Mouse (Mus musculus) ES-Bruce4 (cell line): Measurements from ENCODE around the gene Lgsn. TPM values are rescaled to one million over a fixed set of nuclear protein-coding genes. Genes with fewer than 3 reads are reported as not detected.

Experiments used
- H3K27ac ChIP-seq: 2 replicates; pipeline ENCODE4 v1.5.1; 2012; ENCODE audit warnings: low read length, inconsistent platforms; ENCODE audit not compliant: insufficient read depth
- H3K27me3 ChIP-seq: 2 replicates; pipeline ENCODE4 v1.6.1; 2012; ENCODE audit warnings: mild to moderate bottlenecking, low read length, inconsistent platforms; ENCODE audit not compliant: control insufficient read depth, poor library complexity, insufficient read depth, severe bottlenecking
- H3K36me3 ChIP-seq: 2 replicates; pipeline ENCODE4 v1.6.1; 2012; ENCODE audit warnings: inconsistent platforms, mild to moderate bottlenecking, low read length, moderate library complexity; ENCODE audit not compliant: control insufficient read depth, poor library complexity, insufficient read depth, severe bottlenecking
- H3K4me1 ChIP-seq: one replicate; pipeline ENCODE4 v1.8.1; 2011; ENCODE audit warnings: low read length; ENCODE audit not compliant: control insufficient read depth, insufficient read depth
- H3K4me3 ChIP-seq: 2 replicates; pipeline ENCODE4 v1.5.1; 2011; ENCODE audit warnings: low read depth, mild to moderate bottlenecking, low read length
- H3K9ac ChIP-seq: 2 replicates; pipeline ENCODE4 v1.6.1; 2012; ENCODE audit warnings: low read depth, mild to moderate bottlenecking, inconsistent platforms; ENCODE audit not compliant: poor library complexity, severe bottlenecking
- H3K9me3 ChIP-seq: replicated peaks from 2 replicates; pipeline ENCODE4 v1.6.1; 2012; ENCODE audit warnings: mild to moderate bottlenecking, low read length, inconsistent platforms; ENCODE audit not compliant: control insufficient read depth, poor library complexity, insufficient read depth, severe bottlenecking
- CTCF ChIP-seq: IDR thresholded peaks from one replicate; pipeline ENCODE4 v1.8.1; 2011; ENCODE audit warnings: low read depth, low read length
- EP300 ChIP-seq: IDR thresholded peaks from 2 replicates; pipeline ENCODE4 v1.6.1; 2011; ENCODE audit warnings: low read depth, low read length; ENCODE audit not compliant: insufficient read depth
- POLR2A ChIP-seq: IDR thresholded peaks from one replicate; pipeline ENCODE4 v1.8.1; 2011; ENCODE audit warnings: low read length; ENCODE audit not compliant: insufficient read depth
- polyA plus RNA-seq: library from polyadenylated mRNA; stranded (reverse); fragments of >200 nt; gene quantifications from 2 replicates; pipeline ENCODE4 v1.2.4, GENCODE M21; 2011; ENCODE audit warnings: low read depth; ENCODE audit not compliant: missing spikeins, insufficient read depth, insufficient read length

Gene Lgsn
- polyA plus RNA-seq, 1 experiment: not detected

GRCm38 (mm10) chr1:31205346-31205745, 29.1 kb downstream of the Lgsn start:
- H3K4me1 ChIP-seq: no peaks in the 10 kb centered on the region
- no peak overlapping the region for H3K9ac ChIP-seq
- H3K4me3 ChIP-seq: no peak overlapping the region
- no peaks in the 10 kb centered on the region for H3K9me3 ChIP-seq
- H3K27ac ChIP-seq: no peak overlapping the region
- no peak for TF ChIP-seq EP300
- TF ChIP-seq POLR2A: no peak
- TF ChIP-seq CTCF: no peak
- no peaks in the 10 kb centered on the region for H3K36me3 ChIP-seq
- H3K27me3 ChIP-seq: no peaks in the 10 kb centered on the region

GRCm38 (mm10) chr1:31205770-31206169, 29.6 kb downstream of the Lgsn start:
- no peaks in the 10 kb centered on the region for H3K9me3 ChIP-seq
- no peak overlapping the region for H3K9ac ChIP-seq
- no peak overlapping the region for H3K27ac ChIP-seq
- H3K4me1 ChIP-seq: no peaks in the 10 kb centered on the region
- H3K27me3 ChIP-seq: no peaks in the 10 kb centered on the region
- no peaks in the 10 kb centered on the region for H3K36me3 ChIP-seq
- TF ChIP-seq CTCF (no peak), POLR2A (no peak), EP300 (no peak)
- H3K4me3 ChIP-seq: no peak overlapping the region

- no peak for TF ChIP-seq EP300
- TF ChIP-seq POLR2A: no peak
- no peak for TF ChIP-seq CTCF
- no peak overlapping the region for H3K4me3 ChIP-seq
- H3K27me3 ChIP-seq: no peaks in the 10 kb centered on the region
- no peaks in the 10 kb centered on the region for H3K36me3 ChIP-seq
- no peak overlapping the region for H3K27ac ChIP-seq
- no peaks in the 10 kb centered on the region for H3K9me3 ChIP-seq
- no peak overlapping the region for H3K9ac ChIP-seq
- H3K4me1 ChIP-seq: no peaks in the 10 kb centered on the region
Observed at GRCm38 (mm10) chr1:31210144-31210543, 33.9 kb downstream of the Lgsn start.

- Histone ChIP-seq H3K27me3 (no peaks in the 10 kb centered on the region), H3K9ac (no peak overlapping the region), H3K9me3 (no peaks in the 10 kb centered on the region), H3K4me1 (no peaks in the 10 kb centered on the region), H3K36me3 (no peaks in the 10 kb centered on the region), H3K27ac (no peak overlapping the region), H3K4me3 (no peak overlapping the region)
- TF ChIP-seq EP300 (no peak), CTCF (no peak), POLR2A (no peak)
Observed at GRCm38 (mm10) chr1:31214831-31215230, 38.6 kb downstream of the Lgsn start.

- TF ChIP-seq EP300: no peak
- TF ChIP-seq CTCF: no peak
- TF ChIP-seq POLR2A: no peak
- no peak overlapping the region for H3K9ac ChIP-seq
- H3K27ac ChIP-seq: no peak overlapping the region
- H3K4me1 ChIP-seq: no peaks in the 10 kb centered on the region
- H3K4me3 ChIP-seq: no peak overlapping the region
- no peaks in the 10 kb centered on the region for H3K9me3 ChIP-seq
- H3K27me3 ChIP-seq: no peaks in the 10 kb centered on the region
- H3K36me3 ChIP-seq: no peaks in the 10 kb centered on the region
Observed at GRCm38 (mm10) chr1:31220599-31221250, 44.5 kb downstream of the Lgsn start.

GRCm38 (mm10) chr1:31222564-31222963, 46.4 kb downstream of the Lgsn start, which contains the start of the genes 4931428L18Rik and Pih1d3:
Gene 4931428L18Rik (minus strand): TSS chr1:31222684.
Gene Pih1d3 (plus strand): TSS chr1:31222838.
- H3K4me1 ChIP-seq: no peaks in the 10 kb centered on the region
- peak within 1 kb of the TSS; percentile 21; the same call in 1 of the 2 replicates for H3K4me3 ChIP-seq
- H3K9me3 ChIP-seq: no peaks in the 10 kb centered on the region
- TF ChIP-seq EP300 (no peak), POLR2A (no peak), CTCF (no peak)
- no peak within 1 kb of the TSS for H3K9ac ChIP-seq
- H3K36me3 ChIP-seq: no peaks in the 10 kb centered on the region
- no peaks in the 10 kb centered on the region for H3K27me3 ChIP-seq
- H3K27ac ChIP-seq: no peak within 1 kb of the TSS
